Mouse (Mus musculus): ENCODE measurements at regions not wholly inside any gene's neighbourhood (a gene's known extent, or its start where the extent isn't known, plus 50 kb on each side); places are given as distances from the start of the nearest gene placed in this dataset.

DNA sequence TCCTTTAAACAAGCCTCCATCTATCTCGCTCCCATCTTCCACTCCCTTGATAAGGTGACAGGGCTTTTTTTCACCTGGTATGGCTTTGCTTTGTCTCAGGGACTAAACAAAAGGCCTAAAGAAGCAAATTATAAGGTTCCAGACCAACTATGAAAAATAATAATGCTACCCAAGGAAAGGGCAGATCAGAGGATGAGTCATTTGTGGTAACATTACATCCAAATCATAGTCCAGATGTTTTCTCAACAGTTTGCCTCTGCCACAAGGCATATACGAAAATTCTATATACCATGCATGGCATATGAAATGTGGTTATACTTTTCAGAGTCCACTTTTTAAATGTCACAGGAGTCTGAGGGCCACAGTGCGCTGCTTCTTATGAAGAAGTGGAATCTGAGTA is 302.7 kb downstream of the Lpin1 start:
- no peak for TF ChIP-seq POLR2A (IDR thresholded peaks at IDR 0.05; ENCODE audit: control insufficient read depth, low read depth, low read length)
- no peak for TF ChIP-seq CTCF (IDR thresholded peaks at IDR 0.05; ENCODE audit: control insufficient read depth, insufficient read depth, insufficient replicate concordance, low read depth, low read length)
